Mouse (Mus musculus) heart, adult 2 months (tissue): ENCODE results near the gene Gch1.

ENCODE experiments used
- CTCF ChIP-seq: fragments of 200-600 bp; IDR thresholded peaks from 2 replicates; pipeline ENCODE4 v1.8.1; 2022; ENCODE audit warnings: antibody characterized with exemption, mild to moderate bottlenecking, moderate library complexity
- POLR2A ChIP-seq: fragments of 200-500 bp; IDR thresholded peaks from 2 replicates; pipeline ENCODE4 v1.6.1; 2011; ENCODE audit warnings: mild to moderate bottlenecking, low read depth, low read length, control low read depth; ENCODE audit not compliant: insufficient read depth

DNA sequence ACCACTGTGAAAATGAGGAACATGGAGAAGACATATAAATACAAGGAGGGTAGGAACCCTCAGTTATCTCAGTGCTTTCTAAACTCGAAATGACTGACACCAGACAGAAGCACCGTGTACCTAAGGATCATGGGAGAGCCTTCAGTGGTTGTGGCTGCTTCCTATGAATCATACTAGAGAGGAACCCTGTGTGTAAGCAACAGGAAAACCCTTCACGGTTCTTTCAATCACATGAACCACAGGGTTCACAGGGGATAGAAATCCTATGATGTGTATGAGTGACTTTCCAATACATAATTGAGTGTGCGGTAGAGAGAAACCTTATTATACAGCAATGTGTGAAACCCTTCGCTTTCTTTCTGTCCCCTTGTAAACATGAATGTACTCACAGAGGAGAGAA, 24.1 kb downstream of the Gch1 start:
- TF ChIP-seq CTCF (no peak), POLR2A (no peak)
